Comparison of ENCODE assay signal across 10 mouse cellular contexts in the genomic region with DNA sequence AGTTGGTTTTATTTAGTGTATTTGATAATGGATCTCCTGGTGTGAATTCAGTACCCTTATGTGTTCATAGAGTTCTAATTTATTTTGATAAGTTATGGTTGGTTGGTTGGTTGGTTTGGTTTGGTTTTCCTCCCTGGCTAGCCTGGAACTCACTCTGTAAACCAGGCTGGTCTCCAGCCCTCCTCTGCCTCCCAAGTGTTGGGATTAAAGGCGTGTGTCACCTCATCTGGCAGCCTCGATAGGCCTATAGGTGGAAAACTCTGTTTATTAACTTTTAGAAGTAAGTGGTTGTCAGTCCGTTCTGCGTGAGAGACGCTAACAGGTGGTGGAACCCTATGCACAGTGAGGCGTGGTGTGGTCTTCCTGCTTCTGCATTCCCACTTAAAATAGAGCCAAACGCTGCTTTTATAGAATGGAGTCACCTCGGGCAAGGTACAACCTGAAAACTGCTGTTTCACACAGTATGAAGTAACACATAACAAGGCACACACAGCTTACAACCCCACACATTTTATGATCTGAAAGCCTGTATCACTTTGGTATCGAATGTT. TPM values are rescaled to one million over a fixed set of nuclear protein-coding genes. Genes with fewer than 3 reads are reported as not detected.
DNase-seq lines count a peak whose midpoint lies in the region; ATAC-seq and TF ChIP-seq lines count a peak whose summit lies in the region.
"Had no signal": no experiment of that assay in that cellular context is flagged by ENCODE, and none has a peak within 500 bp of the region (broad histone marks: within the 10 kb centered on the region; RNA-seq: fewer than 3 reads in every experiment).

No protein-coding gene starts in this region.

- TF ChIP-seq CTCF in lung, embryonic 14.5 days (IDR thresholded peaks at IDR 0.05; ENCODE audit: low read depth): no peak
- no peak for TF ChIP-seq CTCF in hindbrain, postnatal 0 days (IDR thresholded peaks at IDR 0.05; ENCODE audit: low read depth)

- no peaks in the 10 kb centered on the region for H3K27me3 ChIP-seq in erythroblast, embryonic 14.5 days (ENCODE audit: control insufficient read depth)
- H3K27me3 ChIP-seq in lung, embryonic 14.5 days (ENCODE audit: insufficient read depth, low read length): no peaks in the 10 kb centered on the region
- no peaks in the 10 kb centered on the region for H3K27me3 ChIP-seq in hindbrain, postnatal 0 days (ENCODE audit: insufficient read depth, low read length)
- H3K27me3 ChIP-seq in neural tube, embryonic 13.5 days: no peaks in the 10 kb centered on the region

- DNase-seq in lung, embryonic 14.5 days: no peak
- DNase-seq in lung, postnatal 14 days: no peak
- no peak for DNase-seq in hindbrain, postnatal 0 days (ENCODE audit: low spot score)
- no peak for DNase-seq in thymus, adult 18-20 months
- no peak for DNase-seq in embryo, embryonic 10 days (ENCODE audit: low spot score)
- DNase-seq: cerebellum, postnatal 36 days; right cerebral cortex, postnatal 25 days had no signal

- no peak overlapping the region for H3K9ac ChIP-seq in lung, embryonic 14.5 days
- H3K9ac ChIP-seq in hindbrain, postnatal 0 days (replicated peaks; ENCODE audit: low read length): no peak overlapping the region
- no peak overlapping the region for H3K9ac ChIP-seq in neural tube, embryonic 13.5 days

- no peaks in the 10 kb centered on the region for H3K9me3 ChIP-seq in erythroblast, embryonic 14.5 days (ENCODE audit: control insufficient read depth, low read length)
- H3K9me3 ChIP-seq in lung, embryonic 14.5 days (ENCODE audit: low read depth, low read length): no peaks in the 10 kb centered on the region
- H3K9me3 ChIP-seq in hindbrain, postnatal 0 days (ENCODE audit: low read length): no peaks in the 10 kb centered on the region
- H3K9me3 ChIP-seq in neural tube, embryonic 13.5 days: no peaks in the 10 kb centered on the region

- peak overlapping the region; percentile 62; the same call in 1 of the 2 replicates for H3K4me2 ChIP-seq in lung, embryonic 14.5 days
- H3K4me2 ChIP-seq in hindbrain, postnatal 0 days (ENCODE audit: low read depth, low read length): peak overlapping the region; percentile 66
- H3K4me2 ChIP-seq in neural tube, embryonic 13.5 days: peak overlapping the region; percentile 63

- whole genome bisulfite sequencing in lung, embryonic 14.5 days: 89% methylated on average over 9 of the region's 9 CpGs
- 94% methylated on average over 9 of the region's 9 CpGs for WGBS in hindbrain, postnatal 0 days
- 92% methylated on average over 9 of the region's 9 CpGs for WGBS in neural tube, embryonic 13.5 days

- H3K36me3 ChIP-seq in erythroblast, embryonic 14.5 days (ENCODE audit: control insufficient read depth): peaks cover 7% of the 10 kb centered on the region
- H3K36me3 ChIP-seq in lung, embryonic 14.5 days (ENCODE audit: insufficient read depth): no peaks in the 10 kb centered on the region
- no peaks in the 10 kb centered on the region for H3K36me3 ChIP-seq in hindbrain, postnatal 0 days (ENCODE audit: insufficient read depth, low read length)
- H3K36me3 ChIP-seq in neural tube, embryonic 13.5 days: no peaks in the 10 kb centered on the region

- ATAC-seq in erythroblast, adult 5-6 weeks (replicated peaks; ENCODE audit: low FRiP score, poor library complexity, severe bottlenecking): no peak
- no peak for ATAC-seq in lung, embryonic 14.5 days (ENCODE audit: insufficient read depth)
- ATAC-seq in hindbrain, postnatal 0 days: no peak
- no peak for ATAC-seq in neural tube, embryonic 13.5 days (ENCODE audit: low read depth)

- peaks cover 40% of the 10 kb centered on the region for H3K4me1 ChIP-seq in erythroblast, embryonic 14.5 days (ENCODE audit: control insufficient read depth)
- no peaks in the 10 kb centered on the region for H3K4me1 ChIP-seq in lung, embryonic 14.5 days (ENCODE audit: insufficient read depth)
- peaks cover 4% of the 10 kb centered on the region; the same call in 1 of the 2 replicates for H3K4me1 ChIP-seq in hindbrain, postnatal 0 days (ENCODE audit: insufficient read depth, low read length)
- peaks cover 28% of the 10 kb centered on the region for H3K4me1 ChIP-seq in neural tube, embryonic 13.5 days (replicated peaks)

- peak overlapping the region; percentile 94 for H3K4me3 ChIP-seq in erythroblast, embryonic 14.5 days (replicated peaks)
- H3K4me3 ChIP-seq in lung, embryonic 14.5 days (ENCODE audit: low read depth, low read length): no peak overlapping the region
- no peak overlapping the region for H3K4me3 ChIP-seq in hindbrain, postnatal 0 days (ENCODE audit: low read length)
- H3K4me3 ChIP-seq in neural tube, embryonic 13.5 days: 0 out of 2 replicates have a peak overlapping the region, but pooled peaks have one; percentile 81

- H3K27ac ChIP-seq in lung, embryonic 14.5 days (ENCODE audit: low read depth): no peak overlapping the region
- H3K27ac ChIP-seq in hindbrain, postnatal 0 days: no peak overlapping the region
- no peak overlapping the region for H3K27ac ChIP-seq in neural tube, embryonic 13.5 days (replicated peaks)

RNA-seq across cellular contexts. Expression of a gene that starts 1.6 kb away (rescaled TPM):
- polyA plus RNA-seq in erythroblast, embryonic 14.5 days (2012): 0.99 and 2.0 TPM in 2 replicates
- total RNA-seq in erythroblast, adult 5-6 weeks (2015; ENCODE audit: low replicate concordance): 19.4 and 31.1 TPM in 2 replicates
- total RNA-seq in erythroblast, adult 5-6 weeks (2017; ENCODE audit: low replicate concordance): 38.9 and 41.0 TPM in 2 replicates
- 68.9 and 71.1 TPM in 2 replicates for polyA plus RNA-seq in lung, embryonic 14.5 days (2014; fragmentation: Nextera tagmentation; extraction: Ambion mirVana)
- 181 and 262 TPM in 2 replicates for total RNA-seq in hindbrain, postnatal 0 days (2014; rRNA removed)
- 139 and 145 TPM in 2 replicates for polyA plus RNA-seq in hindbrain, postnatal 0 days (2015; fragmentation: Nextera tagmentation; extraction: Ambion mirVana)
- 98.2 and 125 TPM in 2 replicates for polyA plus RNA-seq in neural tube, embryonic 13.5 days (2015; fragmentation: Nextera tagmentation; extraction: Ambion mirVana)

RNA-seq across cellular contexts. Expression of a gene that starts 6.2 kb away (rescaled TPM):
- polyA plus RNA-seq in erythroblast, embryonic 14.5 days (2012): 5.0 and 5.3 TPM in 2 replicates
- total RNA-seq in erythroblast, adult 5-6 weeks (2015; ENCODE audit: low replicate concordance): 13.4 and 20.2 TPM in 2 replicates
- total RNA-seq in erythroblast, adult 5-6 weeks (2017; ENCODE audit: low replicate concordance): 17.4 and 31.6 TPM in 2 replicates
- polyA plus RNA-seq in lung, embryonic 14.5 days (2014; fragmentation: Nextera tagmentation; extraction: Ambion mirVana): 158 and 162 TPM in 2 replicates
- 72.6 and 81.4 TPM in 2 replicates for total RNA-seq in hindbrain, postnatal 0 days (2014; rRNA removed)
- 84.3 and 87.7 TPM in 2 replicates for polyA plus RNA-seq in hindbrain, postnatal 0 days (2015; fragmentation: Nextera tagmentation; extraction: Ambion mirVana)
- 100 and 110 TPM in 2 replicates for polyA plus RNA-seq in neural tube, embryonic 13.5 days (2015; fragmentation: Nextera tagmentation; extraction: Ambion mirVana)

RNA-seq across cellular contexts. Expression of a gene that starts 32.3 kb away (rescaled TPM):
- 0.03 and 0.30 TPM in 2 replicates for polyA plus RNA-seq in erythroblast, embryonic 14.5 days (2012)
- not detected in 2 replicates for total RNA-seq in erythroblast, adult 5-6 weeks (2015; ENCODE audit: low replicate concordance)
- total RNA-seq in erythroblast, adult 5-6 weeks (2017; ENCODE audit: low replicate concordance): 0.26 and 0.70 TPM in 2 replicates
- 6.7 and 6.9 TPM in 2 replicates for polyA plus RNA-seq in lung, embryonic 14.5 days (2014; fragmentation: Nextera tagmentation; extraction: Ambion mirVana)
- total RNA-seq in hindbrain, postnatal 0 days (2014; rRNA removed): 56.1 and 65.8 TPM in 2 replicates
- polyA plus RNA-seq in hindbrain, postnatal 0 days (2015; fragmentation: Nextera tagmentation; extraction: Ambion mirVana): 56.6 and 61.6 TPM in 2 replicates
- polyA plus RNA-seq in neural tube, embryonic 13.5 days (2015; fragmentation: Nextera tagmentation; extraction: Ambion mirVana): 21.6 and 23.4 TPM in 2 replicates

RNA-seq across cellular contexts. Expression of a gene that starts 47.3 kb away (rescaled TPM):
- 0.03 TPM in 1 of 2 replicates, not detected in the other for polyA plus RNA-seq in erythroblast, embryonic 14.5 days (2012)
- total RNA-seq in erythroblast, adult 5-6 weeks (2015; ENCODE audit: low replicate concordance): 4.0 and 5.6 TPM in 2 replicates
- 5.4 and 9.5 TPM in 2 replicates for total RNA-seq in erythroblast, adult 5-6 weeks (2017; ENCODE audit: low replicate concordance)
- polyA plus RNA-seq in lung, embryonic 14.5 days (2014; fragmentation: Nextera tagmentation; extraction: Ambion mirVana): 0.14 TPM in 2 replicates
- 2.3 and 2.8 TPM in 2 replicates for total RNA-seq in hindbrain, postnatal 0 days (2014; rRNA removed)
- 1.7 and 2.3 TPM in 2 replicates for polyA plus RNA-seq in hindbrain, postnatal 0 days (2015; fragmentation: Nextera tagmentation; extraction: Ambion mirVana)
- 1.5 and 1.8 TPM in 2 replicates for polyA plus RNA-seq in neural tube, embryonic 13.5 days (2015; fragmentation: Nextera tagmentation; extraction: Ambion mirVana)

Comparison
In these comparisons a context has a peak if more than half of its experiments do, and no peak if none do; other contexts are left out.
1. H3K4me3 ChIP-seq: peak in erythroblast, embryonic 14.5 days (single experiment) and neural tube, embryonic 13.5 days (single experiment); none in lung, embryonic 14.5 days (single experiment) and hindbrain, postnatal 0 days (single experiment).
2. RNA of a gene that starts 1.6 kb away (polyA plus RNA-seq): 139 to 145 TPM in hindbrain, postnatal 0 days, 98.2 to 125 TPM in neural tube, embryonic 13.5 days and 68.9 to 71.1 TPM in lung, embryonic 14.5 days; 0.99 to 2.0 TPM in erythroblast, embryonic 14.5 days; every median in the first group is over 10 times any median in the second.
3. RNA of a gene that starts 6.2 kb away (polyA plus RNA-seq): 158 to 162 TPM in lung, embryonic 14.5 days, 100 to 110 TPM in neural tube, embryonic 13.5 days and 84.3 to 87.7 TPM in hindbrain, postnatal 0 days; 5.0 to 5.3 TPM in erythroblast, embryonic 14.5 days; every median in the first group is over 10 times any median in the second.
4. Peak in every context shown above with its lines, with median percentiles within 50 percentile points of each other: H3K4me2 ChIP-seq.